Mouse (Mus musculus) ES-E14 (cell line): ENCODE data around the gene Pigx. TPM values are rescaled to one million over a fixed set of nuclear protein-coding genes. Genes with fewer than 3 reads are reported as not detected.
A peak's percentile ranks its signal among the peaks of the same experiment; 100 is the strongest.

ENCODE experiments used
- DNase-seq: peaks from one replicate; pipeline ENCODE4 v3.0.0-alpha.2; 2013; ENCODE audit warnings: low read depth, low spot score
- H3K27ac ChIP-seq: 2 replicates; pipeline ENCODE4 v1.5.1; 2012; ENCODE audit warnings: low read depth, mild to moderate bottlenecking, low read length, moderate library complexity, mixed read lengths; ENCODE audit not compliant: poor library complexity, insufficient read depth, severe bottlenecking
- H3K36me3 ChIP-seq: 2 replicates; pipeline ENCODE4 v1.6.1; 2012; ENCODE audit warnings: mild to moderate bottlenecking, low read length, moderate library complexity, mixed read lengths; ENCODE audit not compliant: control insufficient read depth, poor library complexity, insufficient read depth, severe bottlenecking
- H3K4me1 ChIP-seq, 2 experiments: fragments of 150-350 bp in 1 of 2; sonication (generic) in 1 of 2; 2 replicates each; pipeline ENCODE4 v1.6.1; 2012; ENCODE audit warnings: low read length in 2 of 2, mild to moderate bottlenecking in 1 of 2, mixed read lengths in 1 of 2; ENCODE audit not compliant: control insufficient read depth in 2 of 2, insufficient read depth in 2 of 2, poor library complexity in 1 of 2
- H3K4me3 ChIP-seq, 2 experiments: fragments of 150-350 bp in 1 of 2; sonication (generic) in 1 of 2; 2 replicates each; pipeline ENCODE4 v1.5.1; 2012; ENCODE audit warnings: low read length in 2 of 2, low read depth in 1 of 2, mild to moderate bottlenecking in 1 of 2, mixed read lengths in 1 of 2; ENCODE audit not compliant: insufficient read depth in 1 of 2, poor library complexity in 1 of 2, severe bottlenecking in 1 of 2
- H3K9ac ChIP-seq: 2 replicates; pipeline ENCODE4 v1.6.1; 2012; ENCODE audit warnings: low read depth, mild to moderate bottlenecking, low read length, mixed read lengths; ENCODE audit not compliant: poor library complexity, insufficient read depth, severe bottlenecking
- H3K9me3 ChIP-seq: fragments of 150-350 bp; sonication (generic); 2 replicates; pipeline ENCODE4 v1.6.1; 2012; ENCODE audit warnings: low read depth, mild to moderate bottlenecking, low read length; ENCODE audit not compliant: control insufficient read depth, insufficient read depth
- CHD2 ChIP-seq: IDR thresholded peaks from 2 replicates; pipeline ENCODE4 v1.6.1; 2014; ENCODE audit warnings: mild to moderate bottlenecking, low read depth, low read length, inconsistent platforms
- HCFC1 ChIP-seq: IDR thresholded peaks from 2 replicates; pipeline ENCODE4 v1.6.1; 2012; ENCODE audit warnings: low read length, inconsistent platforms, borderline replicate concordance; ENCODE audit not compliant: insufficient read depth
- MAFK ChIP-seq: IDR thresholded peaks from 2 replicates; pipeline ENCODE4 v1.6.1; 2014; ENCODE audit warnings: mild to moderate bottlenecking, low read depth, low read length, inconsistent platforms; ENCODE audit not compliant: insufficient read depth
- ZC3H11A ChIP-seq: IDR thresholded peaks from 2 replicates; pipeline ENCODE4 v1.6.1; 2012; ENCODE audit warnings: low read depth, mild to moderate bottlenecking, inconsistent platforms, low read length, borderline replicate concordance
- ZNF384 ChIP-seq: IDR thresholded peaks from 2 replicates; pipeline ENCODE4 v1.6.1; 2012; ENCODE audit warnings: low read depth, low read length, inconsistent platforms
- in situ Hi-C, 2 experiments: fragments of 600-800 bp; cut with MboI; formaldehyde crosslinking; loops; one replicate each; pipeline ENCODE4 v1.15.1; 2025; ENCODE audit warnings: low sequenced_read_pairs in 2 of 2, inconsistent platforms in 1 of 2; ENCODE audit not compliant: unreplicated experiment in 2 of 2
- total RNA-seq: library from RNA; depleted of rRNA; stranded (reverse); fragments of 300-350 nt; gene quantifications from 2 replicates; pipeline ENCODE4 v1.2.3, GENCODE M21; 2012

The Pigx gene
- total RNA-seq, 1 experiment, result 59.5 TPM

GRCm38 (mm10) chr16:32114968-32115695 lies 15.6 kb upstream of the Pigx start:
- in situ Hi-C loops, result no loop called here
- H3K9ac ChIP-seq, result no peak overlapping the region
- no peak for DNase-seq

GRCm38 (mm10) chr16:32114406-32114805 lies 14.9 kb upstream of the Pigx start:
- no peak overlapping the region for H3K9ac ChIP-seq
- no peak overlapping the region for H3K4me3 ChIP-seq
- no peaks in the 10 kb centered on the region for H3K36me3 ChIP-seq
- in situ Hi-C loops, result no loop called here
- H3K27ac ChIP-seq, result peak overlapping the region; percentile 42; the same call in 1 of the 2 replicates
- no peak for DNase-seq
- TF ChIP-seq ZNF384 (no peak), ZC3H11A (no peak)
- H3K4me1 ChIP-seq, result peaks cover 0 to 12% of the 10 kb centered on the region in 2 experiments; a peak in 1 of 4 replicates
- H3K9me3 ChIP-seq, result no peaks in the 10 kb centered on the region

More at GRCm38 (mm10) chr16:32114968-32115695, 15.6 kb upstream of the Pigx start:
- no peak overlapping the region; the same call in 1 of the 2 replicates for H3K27ac ChIP-seq
- H3K36me3 ChIP-seq, result no peaks in the 10 kb centered on the region
- TF ChIP-seq MAFK (no peak), CHD2 (no peak), ZC3H11A (peak; percentile 10; the same call in 1 of the 2 replicates), HCFC1 (no peak), ZNF384 (no peak)
- H3K4me3 ChIP-seq, result no peak overlapping the region
- H3K9me3 ChIP-seq, result no peaks in the 10 kb centered on the region
- peaks cover 0 to 12% of the 10 kb centered on the region in 2 experiments; a peak in 1 of 4 replicates for H3K4me1 ChIP-seq

GRCm38 (mm10) chr16:32113541-32114218 lies 14.1 kb upstream of the Pigx start:
- Histone ChIP-seq H3K9me3 (no peaks in the 10 kb centered on the region), H3K9ac (peak overlapping the region; percentile 71), H3K4me1 (peaks cover 0 to 12% of the 10 kb centered on the region in 2 experiments; a peak in 1 of 4 replicates), H3K4me3 (peak overlapping the region; percentile 1 to 23; a peak in 3 of 4 replicates), H3K36me3 (no peaks in the 10 kb centered on the region), H3K27ac (peak overlapping the region; percentile 62; the same call in 1 of the 2 replicates)
- in situ Hi-C loops, result no loop called here
- TF ChIP-seq ZC3H11A, result no peak
- TF ChIP-seq MAFK, result no peak
- no peak for TF ChIP-seq ZNF384
- TF ChIP-seq HCFC1, result no peak
- TF ChIP-seq CHD2, result no peak
- no peak for DNase-seq

- no peak overlapping the region for H3K9ac ChIP-seq
- no peak overlapping the region for H3K4me3 ChIP-seq
- H3K27ac ChIP-seq, result no peak overlapping the region
- no peak for DNase-seq
- peaks cover 2% of the 10 kb centered on the region; the same call in 1 of the 2 replicates for H3K36me3 ChIP-seq
- TF ChIP-seq MAFK (no peak), CHD2 (no peak), ZNF384 (no peak), HCFC1 (no peak), ZC3H11A (no peak)
- in situ Hi-C loops, result no loop called here
- H3K9me3 ChIP-seq, result no peaks in the 10 kb centered on the region
- H3K4me1 ChIP-seq, result peaks cover 0 to 10% of the 10 kb centered on the region in 2 experiments; a peak in 1 of 4 replicates
Measured at GRCm38 (mm10) chr16:32110951-32111699, 11.6 kb upstream of the Pigx start.
